Mouse (Mus musculus) ES-Bruce4 (cell line): ENCODE data around the gene Cd6. TPM values are rescaled to one million over a fixed set of nuclear protein-coding genes. Genes with fewer than 3 reads are reported as not detected.

ENCODE experiments used
- H3K27ac ChIP-seq: 2 replicates; pipeline ENCODE4 v1.5.1; 2012; ENCODE audit warnings: low read length, inconsistent platforms; ENCODE audit not compliant: insufficient read depth
- H3K27me3 ChIP-seq: 2 replicates; pipeline ENCODE4 v1.6.1; 2012; ENCODE audit warnings: mild to moderate bottlenecking, low read length, inconsistent platforms; ENCODE audit not compliant: control insufficient read depth, poor library complexity, insufficient read depth, severe bottlenecking
- H3K36me3 ChIP-seq: 2 replicates; pipeline ENCODE4 v1.6.1; 2012; ENCODE audit warnings: inconsistent platforms, mild to moderate bottlenecking, low read length, moderate library complexity; ENCODE audit not compliant: control insufficient read depth, poor library complexity, insufficient read depth, severe bottlenecking
- H3K4me1 ChIP-seq: one replicate; pipeline ENCODE4 v1.8.1; 2011; ENCODE audit warnings: low read length; ENCODE audit not compliant: control insufficient read depth, insufficient read depth
- H3K4me3 ChIP-seq: 2 replicates; pipeline ENCODE4 v1.5.1; 2011; ENCODE audit warnings: low read depth, mild to moderate bottlenecking, low read length
- H3K9ac ChIP-seq: 2 replicates; pipeline ENCODE4 v1.6.1; 2012; ENCODE audit warnings: low read depth, mild to moderate bottlenecking, inconsistent platforms; ENCODE audit not compliant: poor library complexity, severe bottlenecking
- H3K9me3 ChIP-seq: replicated peaks from 2 replicates; pipeline ENCODE4 v1.6.1; 2012; ENCODE audit warnings: mild to moderate bottlenecking, low read length, inconsistent platforms; ENCODE audit not compliant: control insufficient read depth, poor library complexity, insufficient read depth, severe bottlenecking
- CTCF ChIP-seq: IDR thresholded peaks from one replicate; pipeline ENCODE4 v1.8.1; 2011; ENCODE audit warnings: low read depth, low read length
- EP300 ChIP-seq: IDR thresholded peaks from 2 replicates; pipeline ENCODE4 v1.6.1; 2011; ENCODE audit warnings: low read depth, low read length; ENCODE audit not compliant: insufficient read depth
- POLR2A ChIP-seq: IDR thresholded peaks from one replicate; pipeline ENCODE4 v1.8.1; 2011; ENCODE audit warnings: low read length; ENCODE audit not compliant: insufficient read depth
- polyA plus RNA-seq: library from polyadenylated mRNA; stranded (reverse); fragments of >200 nt; gene quantifications from 2 replicates; pipeline ENCODE4 v1.2.4, GENCODE M21; 2011; ENCODE audit warnings: low read depth; ENCODE audit not compliant: missing spikeins, insufficient read depth, insufficient read length

Gene Cd6
- polyA plus RNA-seq, 1 experiment = not detected

DNA sequence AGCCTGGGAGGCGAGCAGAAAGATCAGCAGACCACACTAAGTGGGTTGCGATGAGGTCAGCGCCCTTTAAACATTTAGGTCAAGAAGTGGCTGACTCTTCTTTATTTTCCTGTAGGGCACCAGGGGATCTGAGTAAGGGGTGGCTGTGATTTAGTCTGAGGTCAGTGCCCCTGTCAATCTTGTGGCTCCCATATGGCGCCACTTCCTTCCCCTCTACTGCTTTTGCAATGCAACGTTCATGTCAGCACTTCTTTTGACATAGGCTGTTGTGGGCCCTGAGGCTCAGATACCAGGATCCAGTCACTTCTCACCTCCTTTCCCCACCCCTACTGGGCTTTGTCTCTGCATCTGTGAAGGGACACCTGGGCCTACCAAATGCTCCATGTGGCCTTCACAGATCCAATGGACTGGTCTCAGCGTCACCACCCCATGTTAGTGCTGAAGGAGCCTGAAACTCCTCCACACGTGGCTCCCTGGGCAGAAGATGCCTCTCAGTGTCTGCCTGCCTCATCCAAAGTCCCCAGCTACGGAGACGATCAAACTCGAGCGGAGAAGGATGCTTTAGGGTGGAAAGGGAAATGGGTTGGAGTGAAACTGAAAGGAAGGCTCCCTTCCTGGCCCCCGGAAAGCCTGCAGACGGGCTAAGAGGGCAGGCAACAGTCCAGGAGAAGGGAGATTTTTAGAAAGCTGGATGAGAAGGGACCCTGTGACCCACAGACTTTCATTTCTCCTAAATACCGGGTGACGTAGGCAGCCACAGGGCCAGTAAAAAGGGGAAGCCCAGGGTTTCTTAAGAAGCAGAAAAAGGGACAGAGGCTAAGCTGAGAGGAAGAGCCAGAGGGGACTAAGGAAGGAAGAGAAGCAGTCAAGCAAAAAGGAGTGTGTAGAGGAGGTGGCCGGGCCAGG lies 12.1 kb upstream of the Cd6 start:
- Histone ChIP-seq H3K27me3 (no peaks in the 10 kb centered on the region), H3K4me1 (no peaks in the 10 kb centered on the region), H3K36me3 (no peaks in the 10 kb centered on the region), H3K9me3 (no peaks in the 10 kb centered on the region), H3K9ac (no peak overlapping the region), H3K27ac (no peak overlapping the region), H3K4me3 (no peak overlapping the region)
- no peak for TF ChIP-seq EP300
- no peak for TF ChIP-seq CTCF
- TF ChIP-seq POLR2A = no peak

DNA sequence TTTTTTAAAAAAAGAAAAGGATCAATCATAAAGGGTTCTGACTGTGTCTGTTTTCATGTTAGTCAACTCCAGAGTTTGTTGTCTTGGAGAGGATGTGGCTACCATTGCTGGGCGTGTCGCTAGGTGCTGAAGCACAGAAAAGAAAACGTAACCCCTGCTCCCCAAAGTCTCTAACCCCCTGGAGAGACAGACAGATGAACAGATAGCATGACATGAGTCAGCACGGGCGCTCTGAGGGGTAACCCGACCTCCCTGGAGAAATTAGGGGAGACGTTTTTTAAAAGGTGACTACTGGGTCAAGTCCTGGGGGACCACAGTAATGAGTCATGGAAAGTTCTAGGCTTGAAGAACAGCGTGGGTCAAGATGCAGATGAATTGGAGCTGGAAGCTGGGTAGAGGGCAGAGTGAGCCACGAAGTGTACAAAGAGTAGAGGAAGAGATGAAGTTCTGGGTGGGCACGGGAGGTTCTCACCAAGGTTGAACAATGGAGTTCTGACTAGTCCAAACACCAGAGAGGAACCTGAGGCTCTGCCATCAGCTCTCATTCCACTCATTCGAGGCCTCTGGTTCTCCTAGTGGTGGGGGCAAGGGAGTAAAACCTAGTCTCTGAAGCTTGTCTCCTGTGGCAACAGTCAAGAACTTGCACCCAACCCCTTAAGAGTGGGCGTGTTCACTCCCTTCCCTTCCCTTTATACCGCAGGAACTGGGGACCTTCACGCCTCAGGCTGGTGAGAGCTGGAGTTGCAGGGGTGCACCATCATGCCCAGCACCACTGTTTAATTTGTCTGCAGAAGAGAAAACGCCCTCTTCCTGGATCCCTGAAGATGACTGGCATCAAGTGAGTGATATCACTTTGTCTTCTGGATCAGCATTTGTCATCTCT lies 9.4 kb upstream of the Cd6 start, which contains the start of gene Slc15a3:
Gene Slc15a3 (plus strand): TSS at position 718 of the 883 bp plus-strand sequence.
- TF ChIP-seq CTCF (no peak), EP300 (no peak), POLR2A (no peak)

DNA sequence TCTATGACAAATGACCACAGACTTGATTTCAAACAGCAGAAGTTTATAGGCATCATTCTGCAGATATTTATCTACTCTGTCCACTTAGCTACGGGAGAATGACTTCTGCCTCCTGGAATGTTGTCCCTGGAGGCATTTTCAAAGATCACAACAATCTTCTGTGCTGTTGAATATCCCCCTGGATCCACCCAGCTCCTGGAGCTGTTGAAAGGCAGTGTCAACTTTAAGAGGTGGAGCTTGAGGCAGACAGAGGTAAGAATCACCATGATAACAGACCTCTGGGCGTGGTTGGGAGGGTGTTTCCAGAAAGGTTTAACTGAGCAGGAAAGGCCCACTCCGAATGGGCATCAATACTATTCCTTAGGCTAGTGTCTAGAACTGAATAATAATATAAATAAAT lies 5.8 kb upstream of the Cd6 start:
- H3K4me3 ChIP-seq = no peak overlapping the region
- H3K9ac ChIP-seq = no peak overlapping the region

More for the DNA sequence above, 9.4 kb upstream of the Cd6 start, which contains the start of gene Slc15a3:
- H3K4me3 ChIP-seq = no peak within 1 kb of the TSS
- no peak within 1 kb of the TSS for H3K9ac ChIP-seq
- H3K4me1 ChIP-seq = peaks cover 2% of the 10 kb centered on the region
- no peaks in the 10 kb centered on the region for H3K27me3 ChIP-seq
- H3K9me3 ChIP-seq = no peaks in the 10 kb centered on the region
- no peak within 1 kb of the TSS for H3K27ac ChIP-seq
- no peaks in the 10 kb centered on the region for H3K36me3 ChIP-seq

DNA sequence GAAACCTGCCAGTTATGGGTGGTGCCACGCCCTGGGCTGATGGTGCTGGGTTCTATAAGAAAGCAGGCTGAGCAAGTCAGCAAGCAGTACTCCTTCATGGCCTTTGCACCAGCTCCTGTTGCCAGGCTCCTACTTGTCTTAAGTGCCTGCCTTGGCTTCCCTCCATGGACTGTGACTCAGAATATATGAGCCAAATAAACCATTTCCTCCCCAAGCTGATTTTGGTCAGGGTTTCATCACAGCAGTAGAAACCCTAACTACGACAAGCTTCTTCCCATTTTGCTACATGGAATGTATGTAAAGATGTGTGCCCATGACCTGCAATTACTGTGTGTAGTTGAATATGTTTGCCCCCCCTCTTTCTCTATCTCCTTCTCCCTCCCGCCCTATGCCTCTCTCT lies 3.8 kb upstream of the Cd6 start:
- TF ChIP-seq CTCF (no peak), EP300 (no peak)
- H3K9ac ChIP-seq = no peak overlapping the region
- H3K4me1 ChIP-seq = peaks cover 2% of the 10 kb centered on the region
- H3K36me3 ChIP-seq = no peaks in the 10 kb centered on the region
- no peaks in the 10 kb centered on the region for H3K27me3 ChIP-seq
- H3K27ac ChIP-seq = no peak overlapping the region
- no peak overlapping the region for H3K4me3 ChIP-seq
- no peaks in the 10 kb centered on the region for H3K9me3 ChIP-seq

More for the DNA sequence above, 5.8 kb upstream of the Cd6 start:
- no peaks in the 10 kb centered on the region for H3K9me3 ChIP-seq
- no peaks in the 10 kb centered on the region for H3K27me3 ChIP-seq
- H3K4me1 ChIP-seq = peaks cover 2% of the 10 kb centered on the region
- H3K27ac ChIP-seq = no peak overlapping the region
- TF ChIP-seq EP300 (0 out of 2 replicates have a peak, but pooled peaks have one; percentile 59), POLR2A (no peak)
- H3K36me3 ChIP-seq = no peaks in the 10 kb centered on the region

DNA sequence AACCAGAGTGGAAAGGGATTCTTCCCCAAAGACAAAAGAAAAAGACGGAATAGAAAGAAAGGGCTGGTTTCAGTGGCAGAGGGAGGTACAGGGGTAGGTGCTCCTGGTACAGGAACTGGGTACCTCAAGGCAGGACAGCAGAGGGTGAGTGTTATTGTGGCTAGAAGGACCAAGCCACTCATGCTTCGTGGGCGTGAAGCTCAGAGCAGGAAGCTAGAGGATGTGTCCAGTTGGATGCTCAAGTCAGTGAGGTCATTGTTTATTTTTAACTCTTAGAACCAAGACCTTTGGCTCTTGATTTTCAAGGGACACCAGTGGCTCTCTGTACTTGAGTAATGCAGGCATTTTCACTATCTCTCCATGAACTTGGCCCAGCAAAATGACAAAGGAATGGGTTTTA lies 2.2 kb upstream of the Cd6 start:
- H3K4me3 ChIP-seq = no peak overlapping the region
- peaks cover 2% of the 10 kb centered on the region for H3K4me1 ChIP-seq
- TF ChIP-seq EP300 (no peak), CTCF (no peak), POLR2A (no peak)
- no peaks in the 10 kb centered on the region for H3K27me3 ChIP-seq
- no peaks in the 10 kb centered on the region for H3K36me3 ChIP-seq
- H3K9me3 ChIP-seq = no peaks in the 10 kb centered on the region
- H3K27ac ChIP-seq = no peak overlapping the region
- H3K9ac ChIP-seq = no peak overlapping the region
